Comparison of ENCODE assay signal across 8 mouse cellular contexts in the genomic region with DNA sequence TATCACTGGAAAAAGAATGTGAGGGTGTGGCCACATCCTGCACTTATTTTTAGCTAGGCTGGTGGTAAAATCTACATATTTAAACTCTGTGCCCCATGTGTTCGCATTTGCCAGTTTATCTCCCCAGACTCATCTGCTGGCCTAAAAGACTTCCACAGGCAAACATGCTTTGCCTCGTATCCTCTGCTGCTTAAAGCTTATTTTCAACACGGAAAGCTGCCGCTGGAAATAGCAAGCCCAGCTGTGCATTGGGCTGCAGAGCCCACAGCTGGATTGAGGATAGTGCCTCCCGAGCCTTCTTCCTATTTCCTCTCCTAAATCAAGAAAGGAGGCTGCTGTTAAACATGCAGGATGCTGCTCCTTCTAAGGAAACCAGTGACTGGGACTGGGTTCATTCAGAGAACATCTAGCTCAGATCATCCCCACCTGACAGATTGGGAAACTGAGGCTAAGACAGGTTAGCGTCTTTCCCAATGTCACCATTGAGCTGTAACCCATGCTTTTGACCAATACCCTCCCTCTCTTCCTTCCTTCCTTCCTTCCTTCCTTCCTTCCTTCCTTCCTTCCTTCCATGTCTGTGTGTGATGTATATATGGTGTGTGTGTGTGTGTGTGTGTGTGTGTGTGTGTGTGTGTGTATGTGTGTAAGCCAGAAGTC. TPM values are rescaled to one million over a fixed set of nuclear protein-coding genes. Genes with fewer than 3 reads are reported as not detected.
DNase-seq lines count a peak whose midpoint lies in the region; ATAC-seq lines count a peak whose summit lies in the region.

No protein-coding gene starts in this region.

- H3K27ac ChIP-seq in kidney, embryonic 15.5 days = peak overlapping the region; percentile 95
- peak overlapping the region; percentile 98 for H3K27ac ChIP-seq in heart, embryonic 13.5 days (replicated peaks)
- H3K27ac ChIP-seq in limb, embryonic 13.5 days = peak overlapping the region; percentile 61; the same call in 1 of the 2 replicates

- DNase-seq in kidney, postnatal 25 days = no peak
- DNase-seq in R1 (ENCODE audit: low read depth, low spot score) = peak; percentile 28
- DNase-seq in ovary, adult 18-20 months (ENCODE audit: low spot score) = no peak
- DNase-seq in frontal cortex, postnatal 10 days (ENCODE audit: low spot score in 2 of 2) = no peak
- DNase-seq in MN1 (ENCODE audit: low spot score) = no peak

- H3K27me3 ChIP-seq in kidney, embryonic 15.5 days = no peaks in the 10 kb centered on the region
- no peaks in the 10 kb centered on the region for H3K27me3 ChIP-seq in heart, embryonic 13.5 days (replicated peaks)
- H3K27me3 ChIP-seq in limb, embryonic 13.5 days = no peaks in the 10 kb centered on the region

- H3K4me3 ChIP-seq in kidney, embryonic 15.5 days (replicated peaks) = peak overlapping the region; percentile 9; the same call in 1 of the 2 replicates
- peak overlapping the region; percentile 71 for H3K4me3 ChIP-seq in heart, embryonic 13.5 days
- H3K4me3 ChIP-seq in limb, embryonic 13.5 days = peak overlapping the region; percentile 72

- no peaks in the 10 kb centered on the region for H3K9me3 ChIP-seq in kidney, embryonic 15.5 days (replicated peaks)
- H3K9me3 ChIP-seq in heart, embryonic 13.5 days = no peaks in the 10 kb centered on the region
- H3K9me3 ChIP-seq in limb, embryonic 13.5 days = no peaks in the 10 kb centered on the region

- peaks cover 7% of the 10 kb centered on the region for H3K36me3 ChIP-seq in kidney, embryonic 15.5 days
- peaks cover 29% of the 10 kb centered on the region for H3K36me3 ChIP-seq in heart, embryonic 13.5 days
- peaks cover 32% of the 10 kb centered on the region for H3K36me3 ChIP-seq in limb, embryonic 13.5 days

- WGBS in kidney, embryonic 15.5 days = 43% methylated on average over 6 of the region's 6 CpGs
- whole genome bisulfite sequencing in heart, embryonic 13.5 days = 38% methylated on average over 6 of the region's 6 CpGs
- WGBS in limb, embryonic 13.5 days = 65% methylated on average over 6 of the region's 6 CpGs

- peak overlapping the region; percentile 73 for H3K4me2 ChIP-seq in kidney, embryonic 15.5 days
- H3K4me2 ChIP-seq in heart, embryonic 13.5 days = peak overlapping the region; percentile 96
- H3K4me2 ChIP-seq in limb, embryonic 13.5 days (replicated peaks) = peak overlapping the region; percentile 88

- peaks cover 88% of the 10 kb centered on the region for H3K4me1 ChIP-seq in kidney, embryonic 15.5 days
- peaks cover 81% of the 10 kb centered on the region for H3K4me1 ChIP-seq in heart, embryonic 13.5 days
- H3K4me1 ChIP-seq in limb, embryonic 13.5 days = peaks cover 65% of the 10 kb centered on the region

- H3K9ac ChIP-seq in kidney, embryonic 15.5 days = no peak overlapping the region
- peak overlapping the region; percentile 96 for H3K9ac ChIP-seq in heart, embryonic 13.5 days
- H3K9ac ChIP-seq in limb, embryonic 13.5 days = peak overlapping the region; percentile 50

- ATAC-seq in kidney, embryonic 15.5 days (replicated peaks; ENCODE audit: low FRiP score) = no peak
- ATAC-seq in heart, embryonic 13.5 days (ENCODE audit: extremely low read depth, insufficient number of reproducible peaks, low FRiP score, low TSS enrichment) = no peak
- no peak for ATAC-seq in limb, embryonic 13.5 days (ENCODE audit: low FRiP score, low read depth)

RNA-seq across cellular contexts. Expression of a gene that starts 6.2 kb away (rescaled TPM):
- 1,364 and 1,510 TPM in 2 replicates for polyA plus RNA-seq in kidney, embryonic 15.5 days (2015; fragmentation: Nextera tagmentation; extraction: Ambion mirVana)
- 1,654 and 1,741 TPM in 2 replicates for polyA plus RNA-seq in heart, embryonic 13.5 days (2015; fragmentation: Nextera tagmentation; extraction: Ambion mirVana)
- polyA plus RNA-seq in limb, embryonic 13.5 days (2015; fragmentation: Nextera tagmentation; extraction: Ambion mirVana) = 1,317 and 1,385 TPM in 2 replicates

RNA-seq across cellular contexts. Expression of a gene that starts 44.3 kb away (rescaled TPM):
- 402 and 413 TPM in 2 replicates for polyA plus RNA-seq in kidney, embryonic 15.5 days (2015; fragmentation: Nextera tagmentation; extraction: Ambion mirVana)
- 283 and 302 TPM in 2 replicates for polyA plus RNA-seq in heart, embryonic 13.5 days (2015; fragmentation: Nextera tagmentation; extraction: Ambion mirVana)
- 318 and 325 TPM in 2 replicates for polyA plus RNA-seq in limb, embryonic 13.5 days (2015; fragmentation: Nextera tagmentation; extraction: Ambion mirVana)

RNA-seq across cellular contexts. Expression of a gene that starts 52.7 kb away (rescaled TPM):
- 199 and 203 TPM in 2 replicates for polyA plus RNA-seq in kidney, embryonic 15.5 days (2015; fragmentation: Nextera tagmentation; extraction: Ambion mirVana)
- polyA plus RNA-seq in heart, embryonic 13.5 days (2015; fragmentation: Nextera tagmentation; extraction: Ambion mirVana) = 111 and 113 TPM in 2 replicates
- 209 and 211 TPM in 2 replicates for polyA plus RNA-seq in limb, embryonic 13.5 days (2015; fragmentation: Nextera tagmentation; extraction: Ambion mirVana)

Comparison
In these comparisons a context has a peak if more than half of its experiments do, and no peak if none do; other contexts are left out.
1. H3K4me3 ChIP-seq: peak in every context shown above with its lines; median percentile 72 in limb, embryonic 13.5 days; 71 in heart, embryonic 13.5 days; 9 in kidney, embryonic 15.5 days.